Mouse (Mus musculus) olfactory bulb, adult 2 months (tissue): ENCODE measurements around the gene Gpr107.

Experiments
- CTCF ChIP-seq: fragments of 200-500 bp; IDR thresholded peaks from 2 replicates; pipeline ENCODE4 v1.5.1; 2012; ENCODE audit warnings: low read depth, mild to moderate bottlenecking, low read length, moderate library complexity; ENCODE audit not compliant: insufficient read depth
- POLR2A ChIP-seq: fragments of 200-500 bp; IDR thresholded peaks from 2 replicates; pipeline ENCODE4 v1.6.1; 2012; ENCODE audit warnings: mild to moderate bottlenecking, low read depth, low read length, moderate library complexity; ENCODE audit not compliant: insufficient read depth

DNA sequence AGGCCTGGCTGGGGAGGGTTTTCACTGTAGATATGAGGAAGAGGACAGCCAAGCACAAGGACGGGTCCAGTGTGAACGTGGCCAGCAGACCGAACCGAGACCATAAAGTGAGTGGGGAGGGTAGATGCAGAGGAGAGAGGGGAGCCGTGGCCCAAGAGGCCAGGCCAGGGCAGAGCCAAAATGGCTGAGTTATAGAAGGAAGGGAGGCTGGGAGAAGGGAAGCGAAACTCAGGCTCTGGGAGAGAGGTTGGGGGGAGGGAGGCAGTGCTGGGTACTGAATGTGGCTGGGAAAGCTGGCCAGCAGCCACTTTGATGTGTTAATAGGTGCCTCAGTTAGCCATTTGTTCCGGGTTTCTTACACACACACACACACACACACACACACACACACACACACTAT is 24.9 kb upstream of the Gpr107 start:
- no peak for TF ChIP-seq CTCF
- no peak for TF ChIP-seq POLR2A
